Mouse (Mus musculus): ENCODE measurements around the gene Nr4a2. TPM values are rescaled to one million over a fixed set of nuclear protein-coding genes. Genes with fewer than 3 reads are reported as not detected.
A peak's percentile ranks its signal among the peaks of the same experiment; 100 is the strongest.

Nr4a2 gene
- total and polyA plus RNA-seq, 3 experiments, result 2.0 TPM; not detected in 1

DNA sequence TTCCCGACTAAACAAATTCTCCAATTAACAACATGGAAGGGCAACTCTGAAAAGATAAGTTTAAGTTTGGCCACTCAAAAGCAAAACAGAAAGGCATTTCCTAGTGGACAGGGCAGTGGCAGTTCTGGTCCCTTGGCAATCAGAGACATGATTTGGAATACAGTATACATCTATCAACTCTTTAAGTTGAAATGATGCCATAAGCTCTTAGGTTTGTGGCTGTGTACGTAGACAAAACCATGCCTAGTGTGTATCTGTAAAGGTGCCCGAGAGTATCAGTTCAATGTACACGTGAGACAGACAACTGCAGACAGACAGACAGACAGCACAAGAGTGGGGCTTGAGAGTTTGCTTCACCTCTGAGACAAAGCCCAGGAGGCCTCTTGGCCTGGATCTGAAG is 2.7 kb downstream of the Nr4a2 start:
- DNase-seq (ENCODE audit: low read depth, low spot score), result no peak
- Histone ChIP-seq H3K4me1 (ENCODE audit: control insufficient read depth in 1 of 2, insufficient read depth in 2 of 2, low read length in 2 of 2) (peaks cover under 1 to 14% of the 10 kb centered on the region in 2 experiments), H3K36me3 (ENCODE audit: control insufficient read depth in 1 of 2, insufficient read depth in 2 of 2, low read length in 2 of 2) (peaks cover 0 to 11% of the 10 kb centered on the region in 2 experiments; a peak in 2 of 4 replicates), H3K9ac (ENCODE audit: control insufficient read depth, low read depth, low read length, poor library complexity, severe bottlenecking) (no peak overlapping the region), H3K9me3 (replicated peaks; ENCODE audit: insufficient read depth, low read length) (no peaks in the 10 kb centered on the region), H3K27ac (ENCODE audit: control insufficient read depth, low read depth, low read length) (no peak overlapping the region), H3K4me3 (ENCODE audit: control insufficient read depth in 1 of 2, insufficient read depth in 1 of 2, low read depth in 2 of 2, low read length in 2 of 2) (no peak overlapping the region), H3K27me3 (ENCODE audit: control insufficient read depth in 1 of 2, insufficient read depth in 2 of 2, low read length in 2 of 2) (no peaks in the 10 kb centered on the region), H3K79me2 (ENCODE audit: control insufficient read depth, insufficient read depth, low read length, poor library complexity) (peaks cover 13% of the 10 kb centered on the region)
- TF ChIP-seq NRF1 (IDR thresholded peaks at IDR 0.05; ENCODE audit: insufficient read depth, low read depth, low read length, poor library complexity, severe bottlenecking), result no peak
- TF ChIP-seq MYB (IDR thresholded peaks at IDR 0.05; ENCODE audit: low read depth, low read length), result no peak
- TF ChIP-seq USF1 (IDR thresholded peaks at IDR 0.05; ENCODE audit: low read depth, low read length), result no peak
- TF ChIP-seq GABPA (IDR thresholded peaks at IDR 0.05; ENCODE audit: low read depth, low read length), result no peak
- no peak for TF ChIP-seq NELFE (IDR thresholded peaks at IDR 0.05; ENCODE audit: low read depth, low read length)
- no peak for TF ChIP-seq MYC (IDR thresholded peaks at IDR 0.05; ENCODE audit: low read depth, low read length)
- TF ChIP-seq ZMIZ1 (IDR thresholded peaks at IDR 0.05; ENCODE audit: low read depth, low read length), result no peak

DNA sequence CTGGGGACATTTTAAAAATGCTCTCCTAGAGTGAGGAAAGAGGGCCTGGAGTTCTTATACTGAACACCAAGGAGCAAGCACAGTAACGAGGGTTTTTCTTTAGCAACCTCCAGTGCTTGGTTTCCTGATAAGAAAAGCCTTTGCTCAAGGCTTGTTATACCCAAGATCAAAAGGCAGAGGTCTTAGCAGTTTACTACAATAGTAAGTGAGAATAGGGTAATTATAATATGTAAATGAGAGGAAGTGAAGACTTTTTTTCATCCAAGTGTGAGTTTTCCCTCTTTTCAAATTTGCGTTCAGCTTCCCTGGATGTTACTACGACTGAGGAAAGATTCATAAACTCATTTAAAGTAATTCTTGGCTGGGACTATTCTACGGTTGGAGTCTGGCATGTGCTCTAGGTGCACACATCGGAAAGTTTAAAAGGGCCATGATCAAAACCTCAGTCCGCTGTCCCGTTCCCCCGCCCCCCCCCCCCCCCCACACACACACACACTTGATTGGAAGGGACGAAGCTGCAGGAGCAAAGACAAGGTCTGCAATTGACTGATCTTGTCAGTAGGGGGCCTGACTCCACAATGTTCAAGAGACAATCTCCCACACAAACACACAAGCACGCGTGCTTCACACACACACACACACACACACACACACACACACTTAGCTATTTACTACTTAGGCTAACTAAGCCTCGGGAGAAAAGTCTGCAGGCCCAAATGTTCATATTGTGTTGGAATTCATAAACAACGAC is 6.4 kb downstream of the Nr4a2 start:
- no peaks in the 10 kb centered on the region; the same call in 1 of the 2 replicates for H3K79me2 ChIP-seq (ENCODE audit: control insufficient read depth, insufficient read depth, low read length, poor library complexity)
- H3K27ac ChIP-seq (ENCODE audit: control insufficient read depth, low read depth, low read length), result peak overlapping the region; percentile 95
- H3K9ac ChIP-seq (ENCODE audit: control insufficient read depth, low read depth, low read length, poor library complexity, severe bottlenecking), result peak overlapping the region; percentile 78
- H3K4me3 ChIP-seq (ENCODE audit: control insufficient read depth in 1 of 2, insufficient read depth in 1 of 2, low read depth in 2 of 2, low read length in 2 of 2), result peak overlapping the region; percentile 71 to 79
- H3K36me3 ChIP-seq (ENCODE audit: control insufficient read depth in 1 of 2, insufficient read depth in 2 of 2, low read length in 2 of 2), result peaks cover 0 to 10% of the 10 kb centered on the region in 2 experiments; a peak in 2 of 4 replicates
- H3K9me3 ChIP-seq (replicated peaks; ENCODE audit: insufficient read depth, low read length), result no peaks in the 10 kb centered on the region
- peaks cover 3 to 11% of the 10 kb centered on the region in 2 experiments; a peak in 3 of 4 replicates for H3K4me1 ChIP-seq (ENCODE audit: control insufficient read depth in 1 of 2, insufficient read depth in 2 of 2, low read length in 2 of 2)
- DNase-seq (ENCODE audit: low read depth, low spot score), result peak; percentile 92
- H3K27me3 ChIP-seq (ENCODE audit: control insufficient read depth in 1 of 2, insufficient read depth in 2 of 2, low read length in 2 of 2), result no peaks in the 10 kb centered on the region
- TF ChIP-seq MAFK (IDR thresholded peaks at IDR 0.05; ENCODE audit: borderline replicate concordance, low read depth, low read length) (no peak), MYC (IDR thresholded peaks at IDR 0.05; ENCODE audit: low read depth, low read length) (peak; percentile 62; the same call in 1 of the 2 replicates), TBP (IDR thresholded peaks at IDR 0.05; ENCODE audit: low read depth, low read length) (no peak; the same call in none of the 2 replicates), GATA1 (IDR thresholded peaks at IDR 0.05; ENCODE audit: low read depth, low read length) (peak; percentile 31; the same call in 1 of the 2 replicates), GABPA (IDR thresholded peaks at IDR 0.05; ENCODE audit: low read depth, low read length) (no peak), JUND (IDR thresholded peaks at IDR 0.05; ENCODE audit: low read depth, low read length) (no peak), ZC3H11A (IDR thresholded peaks at IDR 0.05; ENCODE audit: low read depth, low read length) (peak; percentile 29; the same call in 1 of the 2 replicates), UBTF (IDR thresholded peaks at IDR 0.05; ENCODE audit: borderline replicate concordance, insufficient read depth, low read depth, low read length) (no peak), POLR2AphosphoS2 (IDR thresholded peaks at IDR 0.05; ENCODE audit: low read length) (no peak), POLR2A (IDR thresholded peaks at IDR 0.05; ENCODE audit: control insufficient read depth in 1 of 2, insufficient read depth in 1 of 2, low read depth in 1 of 2, low read length in 2 of 2, poor library complexity in 1 of 2) (no peak), BHLHE40 (IDR thresholded peaks at IDR 0.05; ENCODE audit: borderline replicate concordance, low read depth, low read length) (peak; percentile 58; the same call in 1 of the 2 replicates), POLR2AphosphoS5 (IDR thresholded peaks at IDR 0.05; ENCODE audit: borderline replicate concordance, low read depth, low read length) (no peak), SMC3 (IDR thresholded peaks at IDR 0.05; ENCODE audit: low read depth, low read length) (peak; percentile 29), CTCF (IDR thresholded peaks at IDR 0.05 in 2 of 3, conservative IDR thresholded peaks at IDR 0.05 in 1 of 3; ENCODE audit: control insufficient read depth in 1 of 3, insufficient read depth in 1 of 3, low read depth in 2 of 3, low read length in 3 of 3, poor library complexity in 1 of 3, severe bottlenecking in 1 of 3) (peak; percentile 4 to 58 (median 40); a peak in 4 of 6 replicates), CHD2 (IDR thresholded peaks at IDR 0.05; ENCODE audit: low read length) (no peak), MAX (IDR thresholded peaks at IDR 0.05; ENCODE audit: low read length) (no peak; the same call in 1 of the 2 replicates), MXI1 (IDR thresholded peaks at IDR 0.05; ENCODE audit: low read depth, low read length) (peak; percentile 79), ZKSCAN1 (IDR thresholded peaks at IDR 0.05; ENCODE audit: low read depth, low read length) (no peak), MYB (IDR thresholded peaks at IDR 0.05; ENCODE audit: low read depth, low read length) (no peak), E2F4 (IDR thresholded peaks at IDR 0.05; ENCODE audit: borderline replicate concordance, low read depth, low read length) (no peak), KAT2A (conservative IDR thresholded peaks at IDR 0.05; ENCODE audit: low read depth, low read length) (no peak), NRF1 (IDR thresholded peaks at IDR 0.05; ENCODE audit: insufficient read depth, low read depth, low read length, poor library complexity, severe bottlenecking) (no peak), HCFC1 (IDR thresholded peaks at IDR 0.05; ENCODE audit: low read depth, low read length) (peak; percentile 44; the same call in 1 of the 2 replicates), RCOR1 (IDR thresholded peaks at IDR 0.05; ENCODE audit: low read depth, low read length) (no peak), ZNF384 (IDR thresholded peaks at IDR 0.05; ENCODE audit: low read depth, low read length) (peak; percentile 72), RAD21 (IDR thresholded peaks at IDR 0.05; ENCODE audit: low read depth, low read length) (peak; percentile 39), USF1 (IDR thresholded peaks at IDR 0.05; ENCODE audit: low read depth, low read length) (no peak)
